Mouse (Mus musculus) c-Kit-positive CD71-positive TER-119-negative erythroid progenitor cells, embryonic 14.5 days (primary cell): ENCODE measurements around the gene Rasgrp4.
A peak's percentile ranks its signal among the peaks of the same experiment; 100 is the strongest.

Source experiments
- DNase-seq: peaks from one replicate; pipeline ENCODE4 v3.0.0-alpha.2; 2013; ENCODE audit warnings: low read depth

Gene Rasgrp4

DNA sequence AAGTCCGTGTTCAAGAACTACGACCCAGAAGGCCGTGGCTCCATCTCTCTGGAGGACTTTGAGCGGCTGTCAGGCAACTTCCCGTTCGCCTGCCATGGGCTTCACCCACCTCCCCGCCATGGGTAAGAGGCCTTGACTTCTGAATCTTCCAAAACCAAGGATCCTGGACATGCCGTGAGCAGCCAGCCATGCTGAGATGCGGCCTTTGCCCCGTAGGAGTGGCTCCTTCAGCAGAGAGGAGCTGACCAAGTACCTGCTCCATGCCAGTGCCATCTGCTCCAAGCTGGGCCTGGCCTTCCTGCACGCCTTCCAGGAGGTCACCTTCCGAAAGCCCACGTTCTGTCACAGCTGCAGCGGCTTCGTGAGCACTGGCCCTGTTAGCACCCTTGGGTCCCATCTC is 14.1 kb downstream of the Rasgrp4 start:
- DNase-seq: no peak

DNA sequence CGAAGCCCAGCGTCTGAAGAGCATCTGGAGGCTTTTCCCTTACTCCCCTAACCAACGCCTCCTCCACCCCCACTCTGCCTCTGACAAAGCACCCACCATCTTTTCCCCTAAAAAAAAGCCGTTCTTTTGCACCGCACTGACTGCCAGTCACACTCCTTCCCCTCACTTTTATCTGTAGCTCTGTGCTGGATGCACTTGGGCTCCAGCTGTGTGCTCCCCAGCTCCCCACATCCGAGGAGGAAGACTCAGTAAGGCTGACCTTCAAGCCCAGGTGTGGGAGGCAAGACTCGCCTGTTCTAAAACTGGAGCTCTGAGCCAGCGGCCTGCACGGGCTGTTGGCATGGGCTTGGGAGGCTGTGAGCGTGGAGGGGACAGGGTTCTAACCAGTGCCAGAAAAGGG is 16.8 kb downstream of the Rasgrp4 start:
- DNase-seq: no peak

DNA sequence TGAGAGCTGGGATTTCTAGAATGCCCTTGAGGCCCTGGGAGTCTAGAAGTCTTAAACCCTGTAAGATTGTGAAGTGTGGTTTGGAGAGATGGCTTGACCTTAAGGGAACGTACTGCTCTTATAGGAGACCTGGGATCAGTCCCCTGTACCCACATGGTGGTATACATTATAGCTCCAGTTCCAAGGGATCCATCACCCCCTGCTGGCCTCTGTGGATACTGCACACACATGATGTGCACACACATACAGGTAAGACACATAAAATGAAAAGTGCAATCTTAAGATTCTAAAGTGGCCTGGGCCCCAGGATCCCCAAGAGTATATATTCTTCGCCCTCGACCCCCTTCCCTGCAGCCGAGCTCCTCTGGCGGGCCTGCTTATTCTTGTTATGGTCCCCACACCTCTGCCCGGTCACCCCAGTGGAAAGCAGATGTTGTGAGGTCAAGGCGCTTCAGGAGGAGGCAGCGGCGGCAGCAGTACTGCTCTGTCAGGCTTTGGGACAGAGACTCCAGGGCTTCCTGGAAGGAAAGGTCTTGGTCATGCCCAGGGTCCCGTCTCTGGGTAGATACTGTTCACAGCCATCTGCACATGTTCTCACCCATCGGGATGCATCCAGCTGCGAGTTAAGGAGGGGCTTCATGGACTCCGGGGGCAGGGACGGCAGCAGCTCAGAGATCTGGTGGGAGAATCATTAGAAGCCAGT is 19.5 kb downstream of the Rasgrp4 start:
- no peak for DNase-seq

DNA sequence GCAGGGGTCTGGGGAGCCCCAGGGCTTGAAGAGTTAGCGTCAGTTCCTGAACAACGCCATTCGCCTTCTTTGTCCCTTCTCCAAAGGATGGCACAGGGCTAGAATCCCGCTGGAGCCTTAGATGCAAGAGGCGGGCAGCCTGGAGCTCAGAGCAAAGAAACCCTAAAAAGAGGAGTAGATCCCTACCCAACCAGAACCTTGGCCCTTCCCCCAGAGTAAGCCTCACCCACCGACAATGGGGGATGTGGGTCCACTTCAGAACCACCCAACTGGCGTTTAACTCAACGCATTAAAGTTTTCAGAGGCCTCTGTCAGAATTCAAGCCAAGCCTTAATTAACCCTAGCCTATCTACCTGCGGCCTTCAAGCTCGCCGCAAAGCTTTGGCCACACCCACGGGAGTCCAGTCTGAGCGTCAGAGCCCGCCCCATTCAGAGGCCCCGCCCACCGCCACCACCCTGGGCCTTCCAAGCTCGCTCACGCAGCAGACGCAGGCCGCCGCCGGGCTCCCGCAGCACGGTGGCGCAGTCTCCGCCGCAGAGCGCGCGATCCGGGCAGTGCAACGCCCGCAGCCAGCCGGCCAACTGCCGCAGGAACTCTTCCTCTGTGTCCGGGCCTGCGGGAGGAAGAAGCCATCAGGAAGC is 20.7 kb downstream of the Rasgrp4 start:
- DNase-seq: peak; percentile 83

DNA sequence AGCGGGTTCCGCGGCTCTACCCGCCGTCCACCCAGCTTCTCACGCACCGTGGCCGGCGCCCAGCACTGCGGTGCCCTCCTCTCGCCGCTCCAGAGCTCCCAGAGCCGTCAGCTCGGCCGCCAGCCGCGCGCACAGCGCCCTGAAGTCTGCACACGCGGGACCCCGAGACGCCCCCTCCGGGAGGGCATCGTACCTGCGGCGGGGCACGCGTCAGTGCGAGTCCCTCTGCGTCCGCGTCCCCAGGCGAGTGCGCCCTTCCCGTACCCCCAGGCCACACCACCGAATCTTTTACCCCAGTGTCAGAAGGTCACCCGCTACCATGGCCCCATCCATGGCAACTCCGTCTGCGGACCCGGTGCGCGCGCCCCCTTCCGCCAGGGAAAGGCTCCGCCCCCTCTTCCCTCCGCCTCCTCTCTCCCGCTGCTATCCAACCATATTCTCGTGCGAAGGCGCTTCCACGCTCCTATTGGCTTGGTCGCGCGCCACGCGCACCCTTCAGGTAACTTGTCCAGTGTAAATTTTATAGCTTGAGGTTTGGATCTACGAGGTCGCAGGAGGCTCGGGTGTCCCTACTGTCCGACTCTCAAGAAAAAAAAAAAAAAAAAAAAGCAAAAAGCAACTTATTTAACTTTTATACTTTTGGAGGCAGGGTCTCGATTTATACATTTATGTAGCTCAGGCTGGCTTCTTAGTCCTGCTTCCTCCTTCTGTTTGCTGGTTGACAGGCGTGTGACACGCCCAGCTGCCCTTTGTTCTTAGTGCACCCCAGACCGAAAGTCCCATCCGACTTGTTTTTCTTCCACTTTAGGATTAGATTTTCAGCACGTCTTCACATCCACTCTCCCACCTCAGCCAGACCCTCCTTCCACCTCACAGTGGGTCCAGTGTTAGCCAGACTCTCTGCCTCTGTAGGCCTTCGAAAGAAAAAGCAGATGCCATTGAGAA is 21.5 kb downstream of the Rasgrp4 start, which contains the start of gene Fam98c:
Gene Fam98c (minus strand): TSS at position 397 of the 945 bp plus-strand sequence.
- DNase-seq: peak; percentile 71

DNA sequence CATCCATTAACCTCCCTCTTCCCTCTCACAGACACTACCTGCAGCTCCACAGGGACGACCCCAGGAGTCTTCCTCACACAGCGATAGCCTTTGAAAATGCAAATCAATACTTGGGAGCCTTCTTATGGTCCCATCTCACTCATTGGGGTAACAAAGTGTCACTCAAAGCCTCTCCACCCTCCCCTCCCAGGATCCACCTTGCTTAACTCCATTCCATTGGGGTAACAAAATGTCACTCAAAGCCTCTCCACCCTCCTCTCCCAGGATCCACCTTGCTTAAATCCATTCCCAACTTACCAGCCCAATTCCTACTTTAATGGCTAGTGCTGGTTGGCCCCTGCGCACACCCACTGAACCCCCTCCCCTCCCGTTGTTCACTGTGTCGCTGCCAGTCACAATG is 23.6 kb downstream of the Rasgrp4 start:
- no peak for DNase-seq

DNA sequence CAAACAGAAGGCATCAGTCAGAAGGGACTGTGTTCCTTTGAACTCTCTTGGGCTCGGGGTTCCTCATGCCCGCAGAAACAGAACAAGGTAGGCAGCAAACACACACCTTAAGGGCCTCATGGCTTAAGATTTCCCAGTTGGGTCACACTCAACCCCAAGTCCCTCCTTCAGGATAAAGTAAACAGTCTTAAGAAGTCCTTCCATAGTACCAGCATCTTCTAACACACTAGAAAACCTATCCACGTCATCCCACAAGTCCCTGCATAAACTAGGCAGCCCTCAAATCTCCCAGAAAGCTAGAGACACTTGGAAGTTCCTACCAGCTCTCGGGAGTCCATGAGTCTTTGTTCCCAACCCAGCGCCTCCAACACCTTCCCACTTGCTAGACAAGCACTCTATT is 27.6 kb downstream of the Rasgrp4 start:
- DNase-seq: no peak

DNA sequence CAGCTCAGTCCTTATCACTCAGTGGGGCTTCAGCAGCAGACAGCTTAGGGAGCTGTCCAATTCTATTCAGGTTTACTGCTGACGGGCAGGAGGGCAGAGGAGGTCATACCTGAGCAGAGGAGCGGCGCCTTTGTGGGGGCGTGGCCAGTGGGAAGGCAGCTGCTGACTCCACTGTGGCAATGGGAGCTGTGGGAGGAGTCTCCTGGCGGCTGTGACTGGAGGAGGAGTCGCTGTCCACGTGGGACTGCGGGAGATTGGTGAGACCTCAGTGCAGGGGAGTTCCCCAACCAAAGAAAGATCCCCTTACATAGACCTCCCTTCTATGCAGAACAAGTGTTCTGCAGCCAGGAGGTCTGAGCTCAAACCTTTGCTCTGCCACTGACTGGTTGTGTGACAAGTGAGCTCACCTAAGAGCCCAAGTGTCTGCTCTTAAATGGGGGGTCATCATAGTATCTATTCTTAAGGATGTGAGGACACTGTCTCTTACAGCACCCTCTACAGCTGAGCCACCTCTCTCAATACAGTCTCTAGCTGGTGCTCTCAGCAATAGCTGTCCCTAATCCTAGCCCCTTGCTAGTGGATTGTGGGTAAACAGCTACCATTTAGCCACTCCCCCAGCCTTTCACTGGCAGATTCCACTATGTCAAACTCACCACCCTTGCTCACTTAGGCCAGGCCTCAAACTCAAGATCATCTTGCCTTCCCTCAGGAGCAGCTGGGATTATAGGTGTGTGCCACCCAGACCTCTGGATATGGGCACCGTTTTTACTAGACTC is 28.3 kb downstream of the Rasgrp4 start:
- DNase-seq: no peak

DNA sequence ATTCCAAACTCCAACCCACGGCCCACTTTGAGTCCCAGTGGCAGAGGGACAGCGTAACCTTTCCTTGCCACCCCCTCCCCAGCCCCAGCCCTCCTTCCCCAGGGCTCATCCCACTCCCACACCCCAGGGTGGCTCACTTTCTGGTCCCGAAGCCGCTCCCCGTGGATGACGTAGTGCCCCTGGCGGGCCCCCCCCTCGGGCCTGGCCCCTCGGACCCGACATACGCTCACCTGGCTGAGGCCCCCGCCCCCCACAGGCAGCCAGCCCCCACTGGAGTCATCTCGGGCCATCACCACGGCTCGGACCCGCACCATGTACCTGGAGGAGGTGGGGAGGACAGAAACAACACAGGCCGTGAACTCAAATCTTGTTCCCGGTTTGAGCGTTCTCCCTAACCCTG is 33.0 kb downstream of the Rasgrp4 start:
- no peak for DNase-seq

DNA sequence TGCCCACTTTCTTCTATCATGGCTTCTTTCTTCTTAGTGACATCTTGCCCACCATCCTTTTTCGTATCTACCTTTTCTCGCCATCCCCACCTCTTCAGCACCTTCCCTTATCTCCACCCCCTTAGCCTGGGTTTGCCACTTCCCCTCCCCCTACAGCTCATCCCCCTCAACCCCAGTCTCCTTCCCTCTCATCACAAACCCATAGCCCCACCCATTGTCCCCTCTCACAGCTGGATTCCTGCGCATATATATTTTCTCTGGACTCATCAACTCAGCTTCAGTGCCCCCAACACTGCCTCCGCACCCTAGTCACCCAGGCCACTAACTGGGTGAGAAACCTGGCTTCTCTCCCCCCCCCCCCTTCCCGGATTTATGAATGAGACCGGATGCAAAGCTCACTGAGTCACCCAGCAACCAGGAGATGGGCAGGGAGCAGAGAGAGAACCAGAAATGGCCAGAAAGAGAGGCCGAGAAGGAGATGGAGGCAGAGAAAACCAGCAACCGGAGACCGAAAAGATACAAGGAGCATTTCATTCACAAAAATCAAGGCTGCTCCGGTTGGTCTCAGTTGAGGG is 33.6 kb downstream of the Rasgrp4 start:
- DNase-seq: no peak

DNA sequence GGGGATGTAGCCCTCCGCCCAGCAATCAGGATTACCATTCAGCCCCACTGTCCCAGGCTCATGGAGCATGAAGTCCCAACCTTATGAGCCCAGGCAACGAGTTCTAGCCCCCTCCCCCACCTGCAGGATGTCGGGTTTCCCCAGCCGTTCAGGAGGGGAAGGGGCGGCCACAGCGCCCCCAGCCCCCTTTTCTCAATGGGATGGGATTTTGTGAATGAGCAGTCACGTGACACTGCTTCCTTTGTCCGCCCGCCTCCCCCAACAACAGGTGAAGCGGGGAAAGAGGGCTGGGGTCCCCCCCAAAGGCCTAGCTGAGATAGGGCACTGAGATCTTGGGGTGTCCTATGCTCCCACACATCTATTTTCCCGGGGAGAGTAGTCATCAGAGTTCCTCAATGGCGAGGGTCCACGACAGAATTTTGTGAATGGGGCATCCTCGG is 34.2 kb downstream of the Rasgrp4 start:
- no peak for DNase-seq

DNA sequence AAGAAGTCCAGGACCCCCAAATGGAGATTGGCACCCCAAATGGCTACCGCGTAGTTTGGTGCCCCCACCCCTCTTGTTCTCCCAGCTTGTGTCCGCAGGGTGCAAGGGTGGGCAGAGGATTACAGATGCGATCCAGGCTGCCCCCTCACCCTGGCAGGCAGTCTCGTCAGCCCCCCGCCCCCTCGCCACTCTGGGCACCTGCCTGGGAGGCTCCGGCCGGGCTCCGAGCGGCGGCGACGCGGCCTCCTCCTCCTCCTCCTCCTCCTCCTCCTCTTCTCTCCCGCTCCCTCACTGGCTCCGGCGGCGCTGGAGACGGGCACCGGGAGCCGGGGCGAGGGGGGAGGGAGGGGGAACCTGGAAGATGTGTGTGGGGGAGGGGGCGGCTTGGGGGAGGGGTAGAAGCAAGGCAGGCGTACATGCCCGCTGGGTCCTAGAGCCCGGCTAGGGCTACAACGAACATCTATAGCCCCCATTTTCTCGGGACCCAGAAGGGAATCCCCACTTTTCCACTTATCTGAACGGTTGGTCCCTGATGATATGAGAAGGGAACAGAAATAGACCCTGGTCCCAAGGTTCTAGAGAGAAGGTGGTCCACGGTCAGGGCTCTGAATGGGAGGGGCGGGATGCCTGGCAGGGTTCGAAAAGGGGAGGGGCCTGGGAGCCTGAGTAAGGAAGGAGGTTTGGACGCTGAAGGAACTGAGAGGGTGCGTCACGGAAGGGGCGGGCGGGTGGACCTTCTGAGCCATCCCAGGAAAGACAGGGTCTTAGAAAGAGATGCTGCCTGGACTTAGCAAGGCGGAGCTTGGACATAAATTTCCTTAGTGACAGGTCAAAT is 34.8 kb downstream of the Rasgrp4 start:
- DNase-seq: no peak

DNA sequence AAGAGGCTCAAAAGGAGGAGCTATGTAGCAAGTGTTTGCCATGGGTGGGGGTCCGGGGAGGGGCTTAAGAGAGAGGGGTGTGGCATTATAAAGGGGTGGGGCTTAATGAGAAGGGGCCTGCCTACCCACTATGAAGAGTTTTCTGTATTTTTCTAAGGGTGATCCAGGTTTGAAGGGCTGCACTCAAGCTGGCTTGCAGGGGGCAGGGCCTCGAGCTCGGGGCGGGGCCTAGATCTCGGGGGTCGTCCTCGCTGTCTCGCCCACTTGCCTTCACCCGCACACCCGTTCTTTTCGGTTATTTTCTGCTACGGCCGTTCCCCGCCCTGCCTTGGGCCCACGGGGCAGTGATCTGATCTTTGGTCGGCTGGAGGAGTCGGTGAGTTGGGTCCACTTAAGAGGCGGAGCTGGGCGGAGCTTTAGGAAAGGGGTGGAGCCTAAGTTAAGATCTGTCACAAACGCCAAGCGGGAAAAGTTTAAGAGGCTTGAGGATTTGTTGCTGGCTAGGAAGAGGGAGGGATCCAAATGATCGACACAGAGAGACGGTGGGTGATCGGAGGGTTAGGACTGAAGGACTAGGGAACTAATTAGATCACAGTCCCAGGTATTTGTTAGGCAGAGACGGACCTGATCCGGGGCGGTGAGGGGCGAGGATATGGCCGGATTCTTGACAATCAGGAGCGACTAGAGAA is 35.6 kb downstream of the Rasgrp4 start, which contains the start of the genes Ggn and Spred3:
Gene Ggn (plus strand): TSS at position 145 of the 689 bp plus-strand sequence.
Gene Spred3 (minus strand): TSS at position 346 of the 689 bp plus-strand sequence.
- DNase-seq: peak; percentile 81

DNA sequence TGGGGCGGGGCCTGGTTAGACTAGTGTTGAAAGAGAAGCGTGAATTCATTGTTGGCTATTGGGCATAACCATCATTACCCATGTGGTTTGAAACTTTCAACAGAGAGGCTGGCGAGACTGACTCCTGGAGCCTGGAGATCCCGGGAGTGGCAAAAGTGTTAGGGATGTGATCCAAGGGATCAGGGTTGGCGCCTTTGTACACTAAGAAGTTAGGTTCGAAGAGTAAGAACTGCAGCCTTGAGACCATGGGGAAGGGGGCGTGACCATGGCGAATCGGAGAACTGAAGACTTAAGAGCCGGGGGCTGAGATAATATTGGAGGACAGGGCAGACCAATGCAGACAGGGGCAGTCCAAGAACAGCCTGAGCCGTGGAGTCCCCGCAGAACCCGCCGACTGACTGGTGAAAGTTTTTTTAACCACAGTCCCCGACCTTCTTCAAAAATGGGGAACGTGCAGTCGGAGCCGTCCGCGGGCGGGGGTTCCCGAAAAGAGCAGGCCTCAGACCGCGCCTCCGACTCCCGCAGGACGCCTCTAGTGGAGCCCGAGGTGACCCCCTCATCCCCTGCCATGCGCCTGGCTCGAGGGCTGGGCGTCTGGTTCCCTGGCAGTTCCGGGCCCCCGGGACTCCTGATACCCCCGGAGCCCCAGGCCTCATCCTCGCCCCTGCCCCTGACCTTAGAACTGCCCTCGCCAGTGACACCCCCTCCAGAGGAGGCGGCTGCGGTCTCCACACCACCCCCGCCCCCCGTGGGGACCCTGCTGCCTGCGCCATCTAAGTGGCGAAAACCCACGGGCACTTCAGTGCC is 36.3 kb downstream of the Rasgrp4 start:
- no peak for DNase-seq

DNA sequence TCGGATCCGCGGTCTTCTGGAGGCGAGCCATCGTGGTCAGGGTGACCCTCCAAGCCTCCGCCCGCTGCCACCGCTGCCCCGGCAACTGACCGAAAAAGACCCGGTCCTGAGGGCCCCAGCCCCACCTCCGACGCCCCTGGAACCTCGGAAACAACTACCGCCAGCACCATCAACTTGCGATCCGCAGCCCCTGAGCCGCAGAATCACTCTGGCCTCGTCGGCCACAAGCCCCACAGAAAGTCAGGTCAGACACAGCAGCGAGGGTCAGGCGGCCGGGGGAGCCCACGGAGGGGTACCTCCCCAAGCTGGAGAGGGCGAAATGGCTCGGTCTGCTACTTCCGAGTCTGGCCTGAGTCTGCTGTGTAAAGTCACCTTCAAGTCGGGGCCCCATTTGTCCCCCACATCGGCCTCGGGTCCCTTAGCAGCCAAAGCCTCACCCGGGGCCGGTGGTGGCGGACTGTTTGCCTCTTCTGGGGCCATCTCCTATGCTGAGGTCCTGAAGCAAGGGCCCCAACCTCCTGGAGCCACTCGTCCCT is 37.0 kb downstream of the Rasgrp4 start:
- DNase-seq: no peak

DNA sequence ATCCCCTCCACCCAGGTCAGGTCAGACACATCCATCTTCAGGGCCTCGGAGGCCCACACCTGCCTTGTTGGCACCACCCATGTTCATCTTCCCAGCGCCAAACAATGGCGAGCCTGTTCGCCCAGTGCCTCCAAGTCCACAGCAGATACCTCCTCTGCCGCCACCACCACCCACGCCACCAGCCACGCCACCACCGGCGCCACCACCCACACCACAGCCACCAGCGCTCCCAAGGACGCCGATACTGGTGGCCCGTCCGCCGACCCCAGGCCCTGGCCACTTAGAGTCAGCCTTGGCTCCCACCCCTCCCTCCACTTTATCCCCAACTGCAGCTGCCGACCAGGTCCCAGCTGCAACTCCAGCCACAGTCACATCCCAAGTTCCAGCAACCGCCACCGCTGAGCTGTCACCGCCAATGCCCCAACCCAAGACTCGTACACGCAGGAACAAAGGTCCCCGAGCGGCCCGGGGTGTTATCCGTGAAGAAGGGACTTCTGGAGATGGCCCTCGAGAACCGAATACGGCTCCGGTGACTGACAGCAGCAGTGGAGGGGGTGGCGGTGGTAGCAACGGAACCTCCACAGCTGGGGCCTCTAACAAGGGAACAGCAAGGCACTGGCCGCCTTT is 37.9 kb downstream of the Rasgrp4 start:
- no peak for DNase-seq

DNA sequence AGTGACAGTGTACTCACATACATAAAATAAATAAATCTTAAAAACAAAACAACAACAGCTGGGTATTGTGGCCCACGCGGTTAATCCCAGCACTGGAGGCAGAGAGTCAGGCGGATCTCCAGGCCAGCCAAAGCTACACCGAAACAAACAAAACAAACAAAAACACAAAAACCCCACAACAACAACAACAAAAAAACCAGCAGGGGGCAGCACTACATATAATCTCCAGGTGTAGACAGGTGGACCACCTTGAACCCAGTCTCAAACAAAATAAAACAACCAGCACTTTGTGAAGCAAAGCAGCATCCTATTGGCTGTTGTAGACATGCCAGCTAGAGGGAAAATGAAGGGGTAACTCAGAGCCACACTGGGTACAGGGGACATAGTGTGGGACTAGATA is 43.5 kb downstream of the Rasgrp4 start:
- DNase-seq: no peak

DNA sequence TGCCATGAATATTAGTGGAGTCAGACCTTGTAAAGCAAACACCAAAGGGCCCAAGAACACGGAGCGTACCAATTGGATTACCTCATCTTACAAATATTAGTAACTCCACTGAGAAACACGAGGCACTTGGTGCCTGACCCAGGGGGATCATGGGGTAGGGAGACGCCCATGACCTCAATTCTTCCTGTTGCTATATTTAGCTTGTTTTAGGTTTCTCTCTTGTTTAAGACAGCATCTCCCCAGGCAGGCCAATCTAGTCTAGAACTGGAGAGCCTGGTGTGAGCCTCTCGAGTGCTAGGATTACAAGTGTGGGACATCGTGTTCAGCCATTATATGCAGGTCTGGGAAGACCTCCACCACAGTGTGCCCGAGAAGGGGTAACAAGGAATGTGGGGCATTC is 44.7 kb downstream of the Rasgrp4 start:
- no peak for DNase-seq
